Mouse (Mus musculus) kidney, adult 2 months (tissue): ENCODE data around the gene Klb.

Source experiments
- CTCF ChIP-seq: fragments of 200-500 bp; conservative IDR thresholded peaks from 2 replicates; pipeline ENCODE4 v1.5.1; 2011; ENCODE audit warnings: low read depth, mild to moderate bottlenecking, control low read depth, low read length, moderate library complexity, mixed read lengths; ENCODE audit not compliant: insufficient read depth, insufficient read length
- POLR2A ChIP-seq: fragments of 200-500 bp; IDR thresholded peaks from one replicate; pipeline ENCODE4 v1.6.1; 2011; ENCODE audit warnings: low read depth, low read length, control low read depth

- TF ChIP-seq POLR2A: no peak
- no peak for TF ChIP-seq CTCF
These were observed 39.2 kb upstream of the Klb start for GRCm38 (mm10) chr5:65308866-65309265.
